Mouse (Mus musculus) left cerebral cortex, adult 8-10 months (tissue): ENCODE data around the gene Plk3. TPM values are rescaled to one million over a fixed set of nuclear protein-coding genes. Genes with fewer than 3 reads are reported as not detected.

ENCODE experiments used
- DNase-seq, 2 experiments: peaks; one replicate each; pipeline ENCODE4 v3.0.0; 2022; ENCODE audit warnings: low spot score in 2 of 2
- microRNA-seq, 2 experiments: library from miRNA; unstranded; fragments of <30 nt; microRNA quantifications; one replicate each; pipeline ENCODE4 v1.2.0; 2022
- total RNA-seq, 4 experiments: library from RNA; stranded (reverse); gene quantifications; 2 replicates each; pipeline ENCODE4 v1.2.4; 2022

Plk3 gene
- total RNA-seq, 4 experiments from 2014 or later = 8.0 to 14.1 (median 12.9) TPM

GRCm38 (mm10) chr4:117090586-117090985 is 43.2 kb downstream of the Plk3 start:
- no peak for DNase-seq

- DNase-seq = no peak
Observed at GRCm38 (mm10) chr4:117087948-117088640, 45.7 kb downstream of the Plk3 start.

Small RNAs within 50 kb of the gene (microRNA-seq; reads per million reads assigned to microRNA genes)
- 0 reads per million in 2 experiments for gene Gm22398

Other genes starting within 250 kb of the Plk3 start
- gene Urod, start 139.6 kb downstream of the Plk3 start, total RNA-seq = 10 to 100 TPM; 62.5 to 75.0 (median 67.2) TPM
- gene Hectd3, start 138.6 kb downstream of the Plk3 start, total RNA-seq = 10 to 100 TPM; 40.3 to 60.2 (median 48.0) TPM
- 10 to 100 TPM; 19.4 to 23.1 (median 22.5) TPM for gene Eif2b3, start 114.6 kb downstream of the Plk3 start, total RNA-seq
- 1 to 10 TPM; 1.4 to 3.0 (median 1.6) TPM for gene Ptch2, start 37.9 kb downstream of the Plk3 start, total RNA-seq
- 10 to 100 TPM; 14.1 to 18.8 (median 17.4) TPM for gene Btbd19, start 8.2 kb downstream of the Plk3 start, total RNA-seq
- not detected for gene Tctex1d4, start 7.2 kb downstream of the Plk3 start, total RNA-seq
- 100 to 1,000 TPM; 561 to 608 (median 588) TPM for gene Rps8, start 22.3 kb upstream of the Plk3 start, total RNA-seq
- under 1 TPM in 3 of 4 experiments, not detected in 1; 0.15 to 0.42 (median 0.36) TPM for gene Kif2c, start 48.7 kb upstream of the Plk3 start, total RNA-seq
- 1 to 10 TPM; 5.4 to 6.8 (median 6.1) TPM for gene Tmem53, start 118.0 kb upstream of the Plk3 start, total RNA-seq
- under 1 TPM; 0.32 to 0.91 (median 0.43) TPM for gene Armh1, start 118.2 kb upstream of the Plk3 start, total RNA-seq